Mouse (Mus musculus): Measurements from ENCODE around the gene Cd300a.

Cd300a gene

GRCm38 (mm10) chr11:114866486-114867360 is 23.1 kb upstream of the Cd300a start:
- DNase-seq (ENCODE audit: low read depth), result no peak

DNA sequence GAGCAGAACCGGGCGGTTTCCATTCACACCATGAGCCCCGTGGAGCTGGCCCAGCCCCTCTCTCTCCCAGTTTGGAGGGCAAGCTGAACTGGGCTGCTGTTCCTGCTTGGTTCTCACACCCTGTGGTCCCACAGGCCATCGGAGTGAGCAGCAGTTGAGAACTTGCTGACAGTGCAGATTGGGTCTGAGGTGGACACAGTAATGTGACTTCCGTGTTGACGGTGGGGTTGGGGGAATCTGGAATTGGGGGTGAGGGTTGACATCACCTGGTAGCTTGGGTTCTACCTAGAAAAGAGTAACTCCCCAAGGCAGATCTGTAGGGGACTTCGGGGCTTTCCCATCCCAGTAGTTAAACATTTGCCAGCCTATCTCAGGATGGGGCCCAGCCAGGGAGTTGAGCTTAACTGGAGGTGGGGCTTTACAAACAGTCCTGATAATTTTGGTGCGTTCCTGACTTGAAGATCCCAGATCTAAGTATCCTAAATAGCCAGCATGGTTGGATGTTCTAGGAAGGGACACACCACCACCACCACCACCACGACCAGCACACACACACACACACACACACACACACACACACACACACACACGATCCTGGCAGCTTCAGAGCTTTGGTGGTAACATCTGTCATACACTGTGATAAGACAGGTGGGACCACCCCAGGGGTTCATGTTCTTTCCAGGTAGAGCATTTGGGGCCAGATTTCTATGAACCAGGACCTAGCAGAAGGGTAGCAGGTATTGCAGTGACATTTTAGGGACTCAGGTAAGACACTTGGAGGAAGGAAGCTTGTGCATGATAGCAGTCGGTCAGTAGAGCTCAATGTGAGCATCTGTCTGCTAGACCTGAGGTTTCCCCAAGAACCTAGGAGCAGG is 22.2 kb upstream of the Cd300a start:
- no peak for DNase-seq (ENCODE audit: low read depth)

DNA sequence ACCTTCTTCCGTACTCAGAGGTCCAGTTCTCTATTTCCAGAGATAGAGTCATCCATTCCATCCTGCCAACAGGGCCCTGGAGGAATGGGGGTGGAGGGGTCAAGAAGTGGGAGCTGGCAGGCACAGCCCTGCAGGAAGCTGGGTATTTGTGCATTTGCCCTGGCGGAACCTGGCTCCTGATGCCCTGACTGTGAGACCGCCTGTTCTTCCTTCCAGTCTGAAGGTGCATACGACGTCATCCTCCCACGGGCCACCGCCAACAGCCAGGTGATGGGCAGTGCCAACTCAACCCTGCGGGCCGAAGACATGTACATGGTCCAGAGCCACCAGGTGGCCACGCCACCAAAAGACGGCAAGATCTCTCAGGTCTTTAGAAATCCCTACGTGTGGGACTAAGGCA is 21.6 kb upstream of the Cd300a start:
- DNase-seq (ENCODE audit: low read depth), result no peak

- DNase-seq (ENCODE audit: low read depth), result no peak
Measured at GRCm38 (mm10) chr11:114869787-114870186, 20.1 kb upstream of the Cd300a start.

DNA sequence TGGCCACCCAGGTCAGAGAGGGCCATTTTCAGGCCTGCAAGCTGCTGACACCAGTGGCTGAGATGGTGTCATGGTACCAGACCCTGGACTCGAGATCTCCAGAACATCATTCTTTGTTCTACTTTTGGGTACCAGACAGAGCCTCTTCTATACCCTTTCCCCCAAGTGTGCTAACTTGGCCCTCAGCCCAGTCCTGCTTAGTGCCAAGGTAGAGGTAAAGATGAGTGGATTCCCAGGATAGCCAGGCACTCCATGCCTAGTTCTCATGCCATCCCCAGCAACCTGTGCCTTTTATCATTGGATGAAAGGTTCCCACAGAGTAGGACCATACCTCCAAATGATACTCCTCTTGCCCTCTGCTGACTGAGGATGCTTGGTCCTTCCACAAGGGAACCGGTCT is 18.3 kb upstream of the Cd300a start:
- no peak for DNase-seq (ENCODE audit: low read depth)

- DNase-seq (ENCODE audit: low read depth), result no peak
Measured at GRCm38 (mm10) chr11:114873022-114873817, 16.6 kb upstream of the Cd300a start.

DNA sequence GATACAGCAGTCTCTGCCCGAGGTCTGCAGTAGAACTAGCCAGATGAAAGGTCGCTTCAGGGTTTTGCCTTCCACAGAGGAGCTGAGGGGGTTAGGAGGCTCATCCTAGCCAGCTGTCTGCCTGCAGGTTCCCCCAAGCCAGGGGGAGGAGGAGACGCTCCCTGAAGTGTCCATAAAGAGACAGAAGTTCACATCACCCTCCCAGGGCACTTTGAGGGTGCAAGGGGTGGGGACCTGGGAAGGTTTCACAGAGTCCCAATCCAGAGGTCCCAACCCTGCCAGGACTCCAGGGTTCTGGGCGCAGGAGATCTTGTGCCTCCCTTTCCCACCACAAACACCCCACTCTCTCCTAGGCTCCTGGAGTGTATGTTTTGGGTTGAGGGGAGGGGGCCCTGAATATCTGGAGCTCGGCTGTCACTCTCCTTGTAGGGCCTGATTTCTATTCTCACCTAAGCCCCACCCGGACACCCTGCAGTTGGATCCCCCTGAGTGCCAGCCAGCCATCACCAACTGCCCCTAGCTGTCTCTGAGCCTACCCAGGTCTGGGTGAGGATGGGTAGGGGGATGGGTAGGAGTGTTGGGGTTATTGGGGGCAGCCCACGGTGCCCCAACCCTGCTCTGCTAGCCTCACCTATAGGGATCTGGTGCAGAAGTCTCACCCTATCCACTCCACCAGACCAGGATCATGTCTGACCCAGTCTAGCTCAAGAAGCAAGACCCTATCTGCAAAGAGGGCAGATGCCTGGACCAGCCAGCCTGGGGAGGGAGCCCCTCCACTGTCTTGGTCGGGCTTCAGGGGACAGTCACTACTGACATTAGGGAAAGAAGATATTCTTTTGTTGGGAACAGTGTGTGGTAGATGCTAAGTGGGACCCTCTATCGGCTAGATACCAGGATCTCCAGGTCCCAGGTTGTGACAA is 15.4 kb upstream of the Cd300a start:
- DNase-seq (ENCODE audit: low read depth), result no peak

DNA sequence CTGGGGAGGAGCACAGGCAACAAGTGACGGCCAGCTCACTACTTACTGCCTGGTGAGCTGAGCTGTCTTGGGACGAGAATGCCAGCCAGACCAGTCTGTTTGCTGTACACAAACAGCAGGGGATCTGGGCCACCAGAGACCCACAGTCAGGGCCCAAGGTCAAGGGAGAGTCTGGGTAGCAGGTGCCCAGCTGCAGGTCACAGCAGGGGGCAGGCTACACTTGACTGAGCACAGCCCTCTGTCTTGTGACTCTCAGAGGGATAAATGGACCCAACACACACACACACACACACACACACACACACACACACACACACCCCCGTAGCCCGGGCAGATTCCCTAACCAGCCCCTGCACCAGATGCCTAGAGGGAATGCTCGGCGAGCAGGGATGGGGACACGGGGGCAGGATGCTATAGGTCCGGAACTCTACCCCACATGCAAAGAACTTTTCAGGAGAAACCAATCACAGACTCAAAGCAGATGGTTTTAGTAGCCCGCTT is 14.5 kb upstream of the Cd300a start:
- DNase-seq (ENCODE audit: low read depth), result no peak

- no peak for DNase-seq (ENCODE audit: low read depth)
Measured at GRCm38 (mm10) chr11:114876176-114876575, 13.7 kb upstream of the Cd300a start.

GRCm38 (mm10) chr11:114876621-114877020 is 13.2 kb upstream of the Cd300a start:
- no peak for DNase-seq (ENCODE audit: low read depth)

- no peak for DNase-seq (ENCODE audit: low read depth)
Measured at GRCm38 (mm10) chr11:114877145-114877544, 12.7 kb upstream of the Cd300a start.

DNA sequence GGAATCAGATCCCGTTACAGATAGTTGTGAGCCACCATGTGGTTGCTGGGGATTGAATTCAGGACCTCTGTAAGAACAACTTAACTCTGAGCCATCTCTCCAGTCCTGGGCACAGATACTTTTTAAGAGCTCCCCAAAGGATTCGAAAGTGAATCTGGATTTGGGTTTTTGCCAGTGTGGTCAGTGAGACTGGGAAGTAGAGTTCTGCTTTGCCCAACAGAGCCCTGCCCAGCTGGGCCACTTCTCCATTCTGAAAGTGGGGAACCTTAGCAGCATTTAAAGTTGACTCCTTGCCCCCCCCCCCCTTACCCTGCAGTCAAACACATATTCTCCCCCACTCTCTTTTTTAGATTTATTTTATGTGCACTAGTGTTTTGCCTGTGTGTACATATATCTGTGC is 10.2 kb upstream of the Cd300a start:
- DNase-seq (ENCODE audit: low read depth), result no peak

DNA sequence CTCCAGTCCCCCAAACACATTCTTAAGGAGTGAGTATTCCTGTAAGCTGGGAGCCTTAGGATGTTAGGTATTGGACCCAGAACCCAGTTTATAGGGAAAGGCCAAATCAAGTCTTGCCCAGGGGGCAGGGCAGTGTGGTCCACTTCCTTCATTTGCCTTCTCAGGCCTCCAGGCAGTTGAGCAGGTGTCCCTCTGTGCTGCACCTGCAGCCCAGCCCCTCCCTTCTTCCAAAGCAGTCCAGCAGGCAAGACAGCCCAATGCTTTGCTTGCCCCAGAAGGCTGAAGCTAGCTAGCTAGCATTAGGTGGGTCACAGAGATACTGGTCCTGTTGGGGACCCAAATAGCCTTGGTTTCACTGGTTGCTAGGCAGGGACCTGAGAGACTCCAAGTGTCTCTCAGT is 9.7 kb upstream of the Cd300a start:
- DNase-seq (ENCODE audit: low read depth), result no peak

- no peak for DNase-seq (ENCODE audit: low read depth)
Measured at GRCm38 (mm10) chr11:114880589-114880988, 9.3 kb upstream of the Cd300a start.

DNA sequence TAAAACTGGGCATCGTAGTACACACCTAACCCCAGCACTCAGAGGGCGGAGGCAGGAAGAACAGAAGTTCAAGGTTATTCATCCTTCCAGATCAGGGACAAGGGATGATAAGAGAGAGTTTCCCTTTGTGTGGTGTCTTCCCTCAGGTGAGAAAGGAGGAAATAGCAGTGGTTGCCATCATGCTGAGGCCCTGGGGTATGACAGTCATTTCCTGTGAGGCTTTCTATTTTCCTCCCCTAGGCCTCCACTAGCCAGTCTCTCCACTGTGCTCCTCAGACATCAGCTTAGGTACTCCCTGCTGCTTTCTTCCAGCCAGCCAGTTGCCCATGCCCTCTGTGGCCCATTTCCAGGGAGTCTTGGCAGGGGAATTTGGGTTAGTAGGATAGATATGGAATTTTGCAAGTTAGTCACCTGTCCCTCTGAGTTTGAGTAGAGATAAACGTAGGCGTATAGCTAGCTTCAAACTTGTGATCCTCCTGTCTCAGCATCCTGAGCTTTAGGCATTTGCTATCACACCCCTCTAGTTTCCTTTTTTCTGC is 6.5 kb upstream of the Cd300a start:
- DNase-seq (ENCODE audit: low read depth), result no peak

DNA sequence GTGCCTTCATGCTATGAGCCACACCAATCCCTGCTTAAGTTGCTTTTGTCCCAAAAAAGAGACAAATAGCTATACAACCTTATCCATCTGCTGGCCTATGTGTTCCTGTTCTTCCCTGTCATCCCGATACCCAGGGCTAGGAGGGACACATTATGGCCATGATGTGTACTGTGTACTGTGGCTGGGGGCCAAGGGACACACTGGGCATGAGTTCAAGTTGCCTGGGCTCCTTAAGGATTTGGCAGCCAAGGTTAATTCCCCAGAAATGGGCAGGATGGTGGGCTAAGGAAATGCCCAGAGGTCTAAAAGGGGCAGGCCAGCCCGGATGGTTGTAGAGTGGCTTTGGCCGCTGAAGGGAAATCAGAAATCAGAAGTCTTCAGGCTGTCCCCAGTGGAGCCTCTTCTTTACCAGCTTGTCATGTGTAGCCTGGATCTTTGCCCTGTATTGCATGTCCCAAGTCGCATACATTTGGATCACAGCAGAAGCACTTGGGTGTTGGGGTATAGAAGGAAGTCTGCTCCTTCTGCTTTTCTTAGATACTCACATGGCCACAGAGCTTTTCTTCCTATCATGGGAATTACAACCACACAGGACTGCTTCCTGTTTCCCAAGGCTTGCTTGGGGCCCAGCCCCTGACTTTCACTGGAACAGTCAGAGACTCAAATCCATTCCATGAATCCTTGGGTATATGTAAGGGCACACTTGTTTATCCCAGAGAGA is 5.3 kb upstream of the Cd300a start:
- no peak for DNase-seq (ENCODE audit: low read depth)

- no peak for DNase-seq (ENCODE audit: low read depth)
Measured at GRCm38 (mm10) chr11:114890542-114890941, 701 bp downstream of the Cd300a start.

DNA sequence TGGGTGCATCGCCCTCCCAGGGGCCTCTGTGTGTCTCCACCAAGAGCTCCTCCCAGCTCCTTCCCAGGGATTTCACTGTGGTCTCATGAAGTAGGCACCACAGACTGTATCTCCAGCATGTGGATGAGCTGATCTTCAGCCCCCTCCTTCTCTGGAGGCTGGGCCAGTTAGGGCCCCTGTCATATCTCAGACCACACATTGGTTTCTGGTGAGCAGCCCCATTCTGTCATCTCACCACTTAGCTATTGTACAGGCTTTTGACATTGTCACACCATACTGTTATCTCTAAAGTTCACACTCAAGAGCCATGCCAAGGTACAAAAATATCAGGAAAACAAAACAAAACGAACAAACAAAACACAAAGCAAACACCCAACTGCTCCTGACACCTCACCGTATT is 6.2 kb downstream of the Cd300a start:
- DNase-seq (ENCODE audit: low read depth), result peak; percentile 32

GRCm38 (mm10) chr11:114898026-114898425 is 8.2 kb downstream of the Cd300a start:
- DNase-seq (ENCODE audit: low read depth), result no peak

- DNase-seq (ENCODE audit: low read depth), result no peak
Measured at GRCm38 (mm10) chr11:114903224-114903623, 13.4 kb downstream of the Cd300a start.

Data from c-Kit-positive CD71-positive TER-119-negative erythroid progenitor cells, embryonic 14.5 days (primary cell).